Mouse (Mus musculus): ENCODE results near the gene Prepl. TPM values are rescaled to one million over a fixed set of nuclear protein-coding genes. Genes with fewer than 3 reads are reported as not detected.

Prepl gene
- polyA plus RNA-seq, 1 experiment from 2014 or later, result 7.0 TPM

GRCm38 (mm10) chr17:85038761-85039160, 51.3 kb downstream of the Prepl start:
- no peaks in the 10 kb centered on the region for H3K36me3 ChIP-seq (replicated peaks)
- H3K4me3 ChIP-seq (replicated peaks), result no peak overlapping the region
- H3K4me1 ChIP-seq (replicated peaks), result peaks cover 12% of the 10 kb centered on the region; the same call in 1 of the 2 replicates
- H3K27ac ChIP-seq (replicated peaks), result no peak overlapping the region
- no peaks in the 10 kb centered on the region for H3K27me3 ChIP-seq
- no peak overlapping the region for H3K9ac ChIP-seq
- H3K4me2 ChIP-seq, result no peak overlapping the region
- no peak for ATAC-seq (ENCODE audit: insufficient read depth)
- no peaks in the 10 kb centered on the region for H3K9me3 ChIP-seq (replicated peaks)
- 79% methylated on average over 5 of the region's 5 CpGs for WGBS (ENCODE audit: insufficient replicate concordance)

- WGBS (ENCODE audit: insufficient replicate concordance), result 62% methylated on average over 4 of the region's 4 CpGs
- H3K9ac ChIP-seq, result no peak overlapping the region
- H3K9me3 ChIP-seq (replicated peaks), result no peaks in the 10 kb centered on the region
- peaks cover 10% of the 10 kb centered on the region; the same call in 1 of the 2 replicates for H3K4me1 ChIP-seq (replicated peaks)
- no peak overlapping the region for H3K4me2 ChIP-seq
- ATAC-seq (ENCODE audit: insufficient read depth), result no peak
- no peak overlapping the region for H3K27ac ChIP-seq (replicated peaks)
- H3K27me3 ChIP-seq, result no peaks in the 10 kb centered on the region
- no peaks in the 10 kb centered on the region for H3K36me3 ChIP-seq (replicated peaks)
- H3K4me3 ChIP-seq (replicated peaks), result no peak overlapping the region
Observed at GRCm38 (mm10) chr17:85038311-85038710, 51.7 kb downstream of the Prepl start.

- WGBS (ENCODE audit: insufficient replicate concordance), result 55% methylated on average over 5 of the region's 5 CpGs
- H3K4me2 ChIP-seq, result no peak overlapping the region
- peak; percentile 61 for ATAC-seq (ENCODE audit: insufficient read depth)
- no peaks in the 10 kb centered on the region for H3K36me3 ChIP-seq (replicated peaks)
- no peaks in the 10 kb centered on the region for H3K9me3 ChIP-seq (replicated peaks)
- H3K9ac ChIP-seq, result no peak overlapping the region
- no peak overlapping the region for H3K4me3 ChIP-seq (replicated peaks)
- H3K27me3 ChIP-seq, result no peaks in the 10 kb centered on the region
- H3K4me1 ChIP-seq (replicated peaks), result peaks cover 10% of the 10 kb centered on the region; the same call in 1 of the 2 replicates
- H3K27ac ChIP-seq (replicated peaks), result no peak overlapping the region
Observed at GRCm38 (mm10) chr17:85037855-85038254, 52.2 kb downstream of the Prepl start.

- no peak overlapping the region for H3K9ac ChIP-seq
- H3K9me3 ChIP-seq (replicated peaks), result no peaks in the 10 kb centered on the region
- no peaks in the 10 kb centered on the region for H3K27me3 ChIP-seq
- H3K4me2 ChIP-seq, result no peak overlapping the region
- H3K27ac ChIP-seq (replicated peaks), result no peak overlapping the region
- ATAC-seq (ENCODE audit: insufficient read depth), result no peak
- peaks cover 6% of the 10 kb centered on the region; the same call in 1 of the 2 replicates for H3K4me1 ChIP-seq (replicated peaks)
- 59% methylated on average over 11 of the region's 11 CpGs for WGBS (ENCODE audit: insufficient replicate concordance)
- H3K36me3 ChIP-seq (replicated peaks), result no peaks in the 10 kb centered on the region
- H3K4me3 ChIP-seq (replicated peaks), result no peak overlapping the region
Observed at GRCm38 (mm10) chr17:85034068-85034467, 56.0 kb downstream of the Prepl start.

GRCm38 (mm10) chr17:85033087-85033486, 57.0 kb downstream of the Prepl start:
- no peak for ATAC-seq (ENCODE audit: insufficient read depth)
- peaks cover 3% of the 10 kb centered on the region; the same call in 1 of the 2 replicates for H3K4me1 ChIP-seq (replicated peaks)
- WGBS (ENCODE audit: insufficient replicate concordance), result 73% methylated on average over 3 of the region's 3 CpGs
- no peaks in the 10 kb centered on the region for H3K9me3 ChIP-seq (replicated peaks)
- no peak overlapping the region for H3K4me3 ChIP-seq (replicated peaks)
- no peaks in the 10 kb centered on the region for H3K36me3 ChIP-seq (replicated peaks)
- no peak overlapping the region for H3K9ac ChIP-seq
- H3K4me2 ChIP-seq, result no peak overlapping the region
- no peaks in the 10 kb centered on the region for H3K27me3 ChIP-seq
- no peak overlapping the region for H3K27ac ChIP-seq (replicated peaks)

- Histone ChIP-seq H3K27ac (replicated peaks) (no peak overlapping the region), H3K4me1 (replicated peaks) (0 out of 2 replicates have a peak, but pooled peaks cover 2% of the 10 kb centered on the region), H3K36me3 (replicated peaks) (no peaks in the 10 kb centered on the region), H3K9me3 (replicated peaks) (no peaks in the 10 kb centered on the region), H3K27me3 (no peaks in the 10 kb centered on the region), H3K4me3 (replicated peaks) (no peak overlapping the region), H3K9ac (no peak overlapping the region), H3K4me2 (no peak overlapping the region)
- no peak for ATAC-seq (ENCODE audit: insufficient read depth)
- 60% methylated on average over 5 of the region's 5 CpGs for WGBS (ENCODE audit: insufficient replicate concordance)
Observed at GRCm38 (mm10) chr17:85030651-85031050, 59.4 kb downstream of the Prepl start.

- Histone ChIP-seq H3K9ac (no peak overlapping the region), H3K4me1 (replicated peaks) (0 out of 2 replicates have a peak, but pooled peaks cover 2% of the 10 kb centered on the region), H3K4me3 (replicated peaks) (no peak overlapping the region), H3K9me3 (replicated peaks) (no peaks in the 10 kb centered on the region), H3K27ac (replicated peaks) (no peak overlapping the region), H3K27me3 (no peaks in the 10 kb centered on the region), H3K36me3 (replicated peaks) (peaks cover 8% of the 10 kb centered on the region; the same call in 1 of the 2 replicates), H3K4me2 (no peak overlapping the region)
- ATAC-seq (ENCODE audit: insufficient read depth), result no peak
- WGBS (ENCODE audit: insufficient replicate concordance), result 85% methylated on average over 10 of the region's 10 CpGs
Observed at GRCm38 (mm10) chr17:85028797-85029196, 61.2 kb downstream of the Prepl start.

- Histone ChIP-seq H3K4me2 (no peak within 1 kb of the TSS), H3K27me3 (no peaks in the 10 kb centered on the region), H3K27ac (replicated peaks) (no peak within 1 kb of the TSS), H3K9ac (no peak within 1 kb of the TSS), H3K36me3 (replicated peaks) (peaks cover 10% of the 10 kb centered on the region; the same call in 1 of the 2 replicates), H3K4me1 (replicated peaks) (0 out of 2 replicates have a peak, but pooled peaks cover 2% of the 10 kb centered on the region), H3K4me3 (replicated peaks) (no peak within 1 kb of the TSS), H3K9me3 (replicated peaks) (no peaks in the 10 kb centered on the region)
- 83% methylated on average over 20 of the region's 20 CpGs for WGBS (ENCODE audit: insufficient replicate concordance)
- ATAC-seq (ENCODE audit: insufficient read depth), result no peak
Observed at GRCm38 (mm10) chr17:85028093-85028739, 61.8 kb downstream of the Prepl start, which contains the start of gene Slc3a1. Gene Slc3a1, plus strand, starts transcription at chr17:85028376.

GRCm38 (mm10) chr17:85027247-85027646, 62.8 kb downstream of the Prepl start:
- Histone ChIP-seq H3K4me1 (replicated peaks) (0 out of 2 replicates have a peak, but pooled peaks cover 2% of the 10 kb centered on the region), H3K27ac (replicated peaks) (no peak overlapping the region), H3K36me3 (replicated peaks) (peaks cover 10% of the 10 kb centered on the region; the same call in 1 of the 2 replicates), H3K9ac (no peak overlapping the region), H3K4me3 (replicated peaks) (no peak overlapping the region), H3K4me2 (no peak overlapping the region), H3K9me3 (replicated peaks) (no peaks in the 10 kb centered on the region), H3K27me3 (no peaks in the 10 kb centered on the region)
- WGBS (ENCODE audit: insufficient replicate concordance), result 74% methylated on average over 3 of the region's 3 CpGs
- no peak for ATAC-seq (ENCODE audit: insufficient read depth)

- no peak overlapping the region for H3K27ac ChIP-seq (replicated peaks)
Observed at GRCm38 (mm10) chr17:85026436-85026835, 63.6 kb downstream of the Prepl start.

GRCm38 (mm10) chr17:85025151-85025550, 64.9 kb downstream of the Prepl start:
- Histone ChIP-seq H3K9me3 (replicated peaks) (no peaks in the 10 kb centered on the region), H3K36me3 (replicated peaks) (peaks cover 10% of the 10 kb centered on the region; the same call in 1 of the 2 replicates), H3K4me1 (replicated peaks) (0 out of 2 replicates have a peak, but pooled peaks cover 2% of the 10 kb centered on the region), H3K27ac (replicated peaks) (peak overlapping the region; percentile 35), H3K4me2 (no peak overlapping the region), H3K27me3 (no peaks in the 10 kb centered on the region), H3K4me3 (replicated peaks) (no peak overlapping the region), H3K9ac (no peak overlapping the region)
- peak; percentile 45 for ATAC-seq (ENCODE audit: insufficient read depth)
- WGBS (ENCODE audit: insufficient replicate concordance), result 73% methylated on average over 6 of the region's 6 CpGs

More at GRCm38 (mm10) chr17:85026436-85026835, 63.6 kb downstream of the Prepl start:
- Histone ChIP-seq H3K9ac (no peak overlapping the region), H3K9me3 (replicated peaks) (no peaks in the 10 kb centered on the region), H3K4me1 (replicated peaks) (0 out of 2 replicates have a peak, but pooled peaks cover 2% of the 10 kb centered on the region), H3K27me3 (no peaks in the 10 kb centered on the region), H3K4me3 (replicated peaks) (no peak overlapping the region), H3K36me3 (replicated peaks) (peaks cover 10% of the 10 kb centered on the region; the same call in 1 of the 2 replicates), H3K4me2 (no peak overlapping the region)
- 79% methylated on average over 6 of the region's 6 CpGs for WGBS (ENCODE audit: insufficient replicate concordance)
- no peak for ATAC-seq (ENCODE audit: insufficient read depth)
